Mouse (Mus musculus): ENCODE data around the gene Tmem237.
A peak's percentile ranks its signal among the peaks of the same experiment; 100 is the strongest.

Tmem237 gene

GRCm38 (mm10) chr1:59119720-59120457, at the start of gene Tmem237:
Tmem237 (minus strand) TSS chr1:59120408.
- DNase-seq, result peak; percentile 95

GRCm38 (mm10) chr1:59169586-59169985, 49.4 kb upstream of the Tmem237 start:
- no peak for DNase-seq

- no peak for DNase-seq
These were observed 48.3 kb upstream of the Tmem237 start for GRCm38 (mm10) chr1:59168556-59168955.

- no peak for DNase-seq
These were observed 47.6 kb upstream of the Tmem237 start for GRCm38 (mm10) chr1:59167654-59168425.

GRCm38 (mm10) chr1:59166232-59166905, 46.2 kb upstream of the Tmem237 start:
- DNase-seq, result no peak

- no peak for DNase-seq
These were observed 43.7 kb upstream of the Tmem237 start for GRCm38 (mm10) chr1:59163918-59164317.

GRCm38 (mm10) chr1:59163030-59163461, 42.8 kb upstream of the Tmem237 start, which contains the start of gene Mpp4:
Mpp4 (minus strand) TSS chr1:59163389.
- DNase-seq, result no peak

GRCm38 (mm10) chr1:59162309-59163024, 42.3 kb upstream of the Tmem237 start:
- no peak for DNase-seq

- DNase-seq, result no peak
These were observed 41.2 kb upstream of the Tmem237 start for GRCm38 (mm10) chr1:59161396-59161795.

GRCm38 (mm10) chr1:59160871-59161270, 40.7 kb upstream of the Tmem237 start:
- no peak for DNase-seq

GRCm38 (mm10) chr1:59159136-59159535, 38.9 kb upstream of the Tmem237 start:
- DNase-seq, result no peak

GRCm38 (mm10) chr1:59158498-59158897, 38.3 kb upstream of the Tmem237 start:
- no peak for DNase-seq

- DNase-seq, result no peak
These were observed 37.6 kb upstream of the Tmem237 start for GRCm38 (mm10) chr1:59157846-59158245.

- DNase-seq, result no peak
These were observed 32.1 kb upstream of the Tmem237 start for GRCm38 (mm10) chr1:59152346-59152745.

- DNase-seq, result no peak
These were observed 30.3 kb upstream of the Tmem237 start for GRCm38 (mm10) chr1:59150542-59150941.

GRCm38 (mm10) chr1:59144543-59144942, 24.3 kb upstream of the Tmem237 start:
- DNase-seq, result peak; percentile 10

GRCm38 (mm10) chr1:59142809-59143208, 22.6 kb upstream of the Tmem237 start:
- peak; percentile 64 for DNase-seq

- DNase-seq, result no peak
These were observed 14.2 kb upstream of the Tmem237 start for GRCm38 (mm10) chr1:59134419-59134818.

GRCm38 (mm10) chr1:59128879-59129278, 8.7 kb upstream of the Tmem237 start:
- no peak for DNase-seq

- DNase-seq, result no peak
These were observed 5.3 kb upstream of the Tmem237 start for GRCm38 (mm10) chr1:59125558-59125957.

- DNase-seq, result no peak
These were observed 9.7 kb downstream of the Tmem237 start for GRCm38 (mm10) chr1:59110524-59110923.

- DNase-seq, result no peak
These were observed 18.1 kb downstream of the Tmem237 start for GRCm38 (mm10) chr1:59102071-59102470.

GRCm38 (mm10) chr1:59101020-59101419, 19.2 kb downstream of the Tmem237 start:
- DNase-seq, result no peak
